Mouse (Mus musculus): Measurements from ENCODE around the gene Babam2.

DNA sequence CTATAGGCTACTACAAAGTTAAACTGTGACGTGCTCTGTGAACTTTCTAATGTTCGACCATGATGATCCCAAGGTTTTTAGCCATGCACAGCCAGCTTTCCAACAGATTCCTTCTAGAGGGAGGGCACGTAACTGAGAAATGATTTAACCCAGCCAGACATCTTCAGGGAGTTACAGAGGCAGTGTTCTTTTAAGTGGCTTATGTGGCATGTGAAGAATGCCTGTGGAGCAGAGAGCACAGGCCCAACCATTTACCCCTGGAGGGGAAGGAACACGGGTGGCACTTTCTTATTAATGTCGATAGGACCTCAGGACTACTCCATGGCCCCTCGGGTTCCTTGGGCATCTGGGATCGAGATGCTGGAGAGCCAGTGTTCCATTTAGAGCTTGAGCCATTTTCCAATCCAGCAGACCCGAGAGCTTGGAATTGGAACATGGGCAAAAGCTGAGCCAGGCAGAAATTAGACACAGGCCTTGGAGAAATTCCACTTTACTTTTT lies 233.7 kb downstream of the Babam2 start:
- TF ChIP-seq POLR2A (IDR thresholded peaks at IDR 0.05; ENCODE audit: insufficient read depth, low read depth, low read length) (no peak), CTCF (IDR thresholded peaks at IDR 0.05) (no peak), EP300 (IDR thresholded peaks at IDR 0.05; ENCODE audit: insufficient read depth, low read depth, low read length) (no peak)
